Mouse (Mus musculus) layer of hippocampus, postnatal 10 days (tissue): Measurements from ENCODE around the gene Slc2a12. TPM values are rescaled to one million over a fixed set of nuclear protein-coding genes. Genes with fewer than 3 reads are reported as not detected.

ENCODE experiments used
- DNase-seq, 2 experiments: peaks; one replicate each; pipeline ENCODE4 v3.0.0; 2021; ENCODE audit warnings: low spot score in 2 of 2
- total RNA-seq, 2 experiments: library from RNA; stranded (reverse); gene quantifications; 2 replicates each; pipeline ENCODE4 v1.2.3; 2021

Slc2a12 gene
- total RNA-seq, 2 experiments from 2014 or later, result 3.5 to 4.7 TPM

- DNase-seq, result no peak
These were observed 15.6 kb downstream of the Slc2a12 start for GRCm38 (mm10) chr10:22660286-22661000.

- DNase-seq, result no peak
These were observed 23.7 kb downstream of the Slc2a12 start for GRCm38 (mm10) chr10:22668509-22668908.

- no peak for DNase-seq
These were observed 29.4 kb downstream of the Slc2a12 start for GRCm38 (mm10) chr10:22674176-22674575.

GRCm38 (mm10) chr10:22675848-22676630, 31.2 kb downstream of the Slc2a12 start:
- no peak for DNase-seq

GRCm38 (mm10) chr10:22696236-22696635, 51.4 kb downstream of the Slc2a12 start:
- DNase-seq, result no peak

GRCm38 (mm10) chr10:22696864-22697263, 52.1 kb downstream of the Slc2a12 start:
- no peak for DNase-seq

GRCm38 (mm10) chr10:22698158-22698953, 53.5 kb downstream of the Slc2a12 start:
- no peak for DNase-seq

GRCm38 (mm10) chr10:22699487-22700335, 54.9 kb downstream of the Slc2a12 start:
- DNase-seq, result no peak

GRCm38 (mm10) chr10:22700773-22701172, 56.0 kb downstream of the Slc2a12 start:
- DNase-seq, result no peak

- no peak for DNase-seq
These were observed 56.9 kb downstream of the Slc2a12 start for GRCm38 (mm10) chr10:22701485-22702315.

GRCm38 (mm10) chr10:22703844-22704243, 59.0 kb downstream of the Slc2a12 start:
- no peak for DNase-seq

GRCm38 (mm10) chr10:22708190-22708843, 63.5 kb downstream of the Slc2a12 start:
- DNase-seq, result no peak

GRCm38 (mm10) chr10:22710173-22710777, 65.5 kb downstream of the Slc2a12 start:
- DNase-seq, result no peak

GRCm38 (mm10) chr10:22712955-22713354, 68.1 kb downstream of the Slc2a12 start:
- DNase-seq, result no peak

GRCm38 (mm10) chr10:22714520-22714919, 69.7 kb downstream of the Slc2a12 start:
- peak; percentile 54 to 72 for DNase-seq

- no peak for DNase-seq
These were observed 73.7 kb downstream of the Slc2a12 start for GRCm38 (mm10) chr10:22718475-22718874.

GRCm38 (mm10) chr10:22720781-22721529, 76.1 kb downstream of the Slc2a12 start:
- DNase-seq, result no peak

GRCm38 (mm10) chr10:22725166-22725565, 80.4 kb downstream of the Slc2a12 start:
- no peak for DNase-seq
